Mouse (Mus musculus) embryonic fibroblast, embryonic 13.5 days (primary cell): ENCODE data around the gene Ptms.

ENCODE experiments used
- CTCF ChIP-seq: IDR thresholded peaks from 2 replicates; pipeline ENCODE4 v1.5.1; 2011; ENCODE audit warnings: mild to moderate bottlenecking, control low read depth, low read length, moderate library complexity, borderline replicate concordance; ENCODE audit not compliant: insufficient read depth
- POLR2A ChIP-seq: IDR thresholded peaks from 2 replicates; pipeline ENCODE4 v1.6.1; 2011; ENCODE audit warnings: low read depth, mild to moderate bottlenecking, control low read depth, low read length, moderate library complexity

DNA sequence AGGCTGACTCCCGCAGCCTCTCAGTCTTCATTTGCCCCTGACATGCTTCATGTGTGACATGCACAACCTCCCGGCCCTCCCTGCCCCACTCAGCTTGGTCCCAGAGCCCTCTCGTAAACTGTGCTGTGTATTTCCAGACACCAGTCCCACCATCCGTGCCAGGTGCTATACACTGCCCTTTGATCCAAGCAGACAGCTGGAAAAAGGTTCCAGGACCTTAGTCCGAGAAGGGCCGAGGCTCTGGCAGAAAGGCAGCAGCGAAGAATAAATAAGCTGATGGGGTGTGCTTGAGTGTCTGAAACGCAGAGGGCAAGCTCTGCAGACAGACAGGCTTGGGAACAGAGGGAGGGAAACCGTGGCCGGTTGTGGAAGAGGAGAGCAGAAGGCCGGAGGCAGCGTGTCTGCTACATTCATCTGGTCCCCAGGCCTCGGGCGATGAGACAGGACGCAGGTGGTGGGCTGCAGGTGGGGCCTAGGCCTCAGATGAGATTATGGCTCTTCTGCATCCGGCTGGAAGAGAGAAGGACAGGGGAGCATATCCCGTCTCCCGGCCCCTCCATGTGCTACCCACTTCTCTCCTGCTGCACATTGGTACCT, 54.0 kb downstream of the Ptms start:
- TF ChIP-seq CTCF = no peak
- TF ChIP-seq POLR2A = no peak
